Mouse (Mus musculus): ENCODE measurements around the gene B3galt4. TPM values are rescaled to one million over a fixed set of nuclear protein-coding genes. Genes with fewer than 3 reads are reported as not detected.

Gene B3galt4
- polyA plus RNA-seq, 1 experiment = 14.2 TPM

DNA sequence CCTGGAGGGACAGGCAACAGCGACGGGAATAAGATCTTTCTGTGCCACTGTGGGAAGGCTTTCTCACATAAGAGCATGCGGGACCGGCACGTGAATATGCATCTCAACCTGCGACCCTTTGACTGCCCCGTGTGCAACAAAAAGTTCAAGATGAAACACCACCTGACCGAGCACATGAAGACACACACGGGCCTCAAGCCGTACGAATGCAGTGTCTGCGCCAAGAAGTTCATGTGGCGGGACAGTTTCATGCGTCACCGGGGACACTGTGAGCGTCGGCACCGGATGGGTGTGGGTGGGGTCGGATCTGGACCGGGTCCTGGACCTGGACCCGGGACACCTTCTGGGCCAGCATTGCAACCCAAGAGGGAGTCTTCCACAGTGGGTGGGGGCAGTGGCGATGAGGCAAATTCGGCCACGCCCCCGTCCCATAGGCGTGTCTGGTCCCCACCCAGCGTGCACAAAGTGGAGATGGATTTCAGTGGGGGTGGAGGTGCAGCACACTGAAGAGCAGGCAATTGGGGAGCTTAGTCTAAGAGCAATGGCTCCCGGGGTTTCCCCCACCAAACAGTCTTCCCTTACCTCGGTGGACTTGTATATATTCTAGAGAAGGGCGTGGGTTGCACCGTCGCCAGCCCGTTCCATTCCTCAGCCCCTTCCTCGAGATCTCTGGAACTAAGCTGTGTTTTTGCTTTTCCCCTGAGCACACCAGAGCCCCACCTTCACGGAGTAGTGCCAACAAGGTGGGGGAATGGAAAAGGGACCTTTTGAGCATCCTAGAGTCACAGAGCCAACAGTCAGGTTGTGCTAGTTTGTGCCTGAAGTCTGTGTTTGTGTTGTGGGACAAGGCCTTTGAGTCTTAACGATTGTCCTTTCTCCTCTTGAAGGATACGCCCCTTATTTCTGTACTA, 32.7 kb downstream of the B3galt4 start:
- no peak for TF ChIP-seq GATA1 (IDR thresholded peaks at IDR 0.05; ENCODE audit: low read length)

DNA sequence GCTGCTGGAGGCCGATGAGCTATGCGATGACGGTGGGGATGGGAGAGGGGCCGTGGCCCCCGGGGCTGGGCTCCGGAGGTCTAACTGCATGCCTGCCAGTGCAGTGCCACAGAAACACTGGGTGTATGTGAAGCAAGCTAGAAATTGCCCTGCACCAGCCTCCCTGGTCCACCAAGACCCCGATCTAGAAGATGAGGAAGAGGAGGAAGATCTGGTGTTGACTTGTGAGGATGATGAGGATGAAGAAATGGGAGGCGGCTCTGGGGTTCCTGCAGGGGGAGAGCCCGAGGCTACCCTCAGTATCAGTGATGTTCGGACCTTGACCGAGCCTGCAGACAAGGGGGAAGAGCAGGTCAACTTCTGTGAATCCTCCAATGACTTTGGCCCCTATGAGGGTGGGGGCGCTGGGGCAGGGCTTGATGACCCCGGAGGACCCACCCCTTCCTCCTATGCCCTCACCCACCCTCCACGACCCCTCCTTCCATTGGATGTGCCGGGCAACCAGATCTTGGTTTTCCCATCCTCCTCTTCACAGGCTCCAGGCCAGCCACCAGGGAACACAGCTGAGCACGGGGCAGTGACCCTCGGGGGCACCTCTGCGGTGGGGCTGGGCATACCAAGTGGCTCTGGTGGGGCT, 33.5 kb downstream of the B3galt4 start:
- no peak for TF ChIP-seq GATA1 (IDR thresholded peaks at IDR 0.05; ENCODE audit: low read length)

DNA sequence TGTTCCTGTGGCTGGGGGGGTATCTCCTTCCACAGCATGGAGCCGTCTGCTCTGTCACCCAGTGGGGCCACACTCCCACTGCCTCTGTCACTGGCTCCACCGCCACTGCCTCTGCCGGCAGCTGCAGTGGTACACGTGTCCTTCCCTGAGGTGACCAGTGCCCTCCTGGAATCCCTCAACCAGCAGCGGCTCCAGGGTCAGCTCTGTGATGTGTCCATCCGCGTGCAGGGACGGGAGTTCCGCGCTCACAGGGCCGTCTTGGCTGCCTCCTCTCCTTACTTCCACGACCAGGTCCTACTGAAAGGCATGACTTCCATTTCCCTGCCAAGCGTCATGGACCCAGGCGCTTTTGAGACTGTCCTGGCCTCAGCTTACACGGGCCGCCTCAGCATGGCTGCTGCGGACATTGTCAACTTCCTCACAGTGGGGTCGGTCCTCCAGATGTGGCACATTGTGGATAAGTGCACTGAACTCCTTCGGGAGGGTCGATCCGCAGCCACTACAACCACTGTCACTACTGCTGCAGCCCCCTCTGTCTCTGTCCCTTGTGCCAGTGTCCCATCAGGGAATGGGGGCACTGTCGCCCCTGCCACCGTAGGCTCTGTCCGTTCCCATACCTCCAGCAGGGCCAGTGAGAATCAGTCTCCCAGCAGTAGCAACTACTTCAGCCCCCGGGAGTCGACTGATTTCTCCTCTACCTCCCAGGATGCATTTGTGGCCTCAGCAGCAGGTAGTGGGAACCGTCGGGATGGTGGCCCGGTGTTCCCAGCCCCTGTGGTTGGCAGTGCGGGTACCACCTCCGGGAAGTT, 34.2 kb downstream of the B3galt4 start:
- TF ChIP-seq GATA1 (IDR thresholded peaks at IDR 0.05; ENCODE audit: low read length) = no peak

DNA sequence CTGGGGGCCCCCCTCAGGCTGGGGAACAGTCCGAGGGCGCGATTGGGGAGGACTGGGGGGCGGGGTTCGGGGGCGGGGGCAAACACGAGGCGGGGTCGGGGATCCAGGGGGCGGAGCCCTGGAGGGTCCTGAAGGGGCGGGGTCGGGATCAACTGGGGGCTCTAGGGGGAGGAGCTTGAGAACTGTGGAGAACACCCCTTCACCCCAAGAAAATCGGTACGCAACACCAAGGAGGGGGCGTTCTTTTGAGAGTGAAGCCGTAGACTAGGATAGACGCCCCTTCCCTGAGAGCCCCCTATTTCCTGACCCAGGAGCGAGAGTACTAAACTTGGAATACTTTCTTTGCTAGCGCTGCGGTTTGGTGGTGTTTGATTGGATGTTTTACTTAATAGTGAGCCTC, 35.0 kb downstream of the B3galt4 start:
- no peak for TF ChIP-seq GATA1 (IDR thresholded peaks at IDR 0.05; ENCODE audit: low read length)

DNA sequence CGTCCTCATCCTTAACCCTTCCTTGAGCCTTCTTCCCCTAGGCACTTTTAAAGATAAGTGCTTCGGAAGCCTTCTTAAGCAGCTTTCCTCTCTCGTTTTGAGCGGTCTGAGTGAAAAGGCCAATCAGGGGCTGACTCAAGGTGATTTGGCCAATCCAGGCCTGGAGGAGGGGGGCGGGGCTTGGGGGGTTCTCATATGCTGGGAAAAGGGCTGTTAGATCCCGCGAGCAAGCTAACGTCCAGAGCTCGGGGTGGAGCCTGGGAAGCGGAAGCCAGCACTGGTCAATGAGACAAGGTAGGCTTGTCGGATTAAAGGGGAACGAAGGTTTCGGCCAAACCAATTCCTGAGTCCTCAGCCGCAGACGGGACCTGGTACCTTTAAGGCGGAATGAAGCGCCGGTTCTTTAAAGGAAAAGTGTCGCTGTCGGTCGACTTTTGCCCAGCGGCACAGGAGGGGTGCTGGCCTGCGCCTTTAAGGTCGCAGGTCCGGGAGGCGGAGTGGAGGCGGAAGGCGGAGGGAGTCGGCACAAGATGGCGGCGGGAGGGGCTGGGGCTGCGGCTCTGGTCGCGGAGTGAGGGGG, 35.5 kb downstream of the B3galt4 start, which contains the start of the genes Tapbp and Zbtb22:
Gene Tapbp, plus strand, starts transcription at position 229 of the 580 bp plus-strand sequence.
Gene Zbtb22, plus strand, starts transcription at position 234 of the 580 bp plus-strand sequence.
- no peak for TF ChIP-seq GATA1 (IDR thresholded peaks at IDR 0.05; ENCODE audit: low read length)

DNA sequence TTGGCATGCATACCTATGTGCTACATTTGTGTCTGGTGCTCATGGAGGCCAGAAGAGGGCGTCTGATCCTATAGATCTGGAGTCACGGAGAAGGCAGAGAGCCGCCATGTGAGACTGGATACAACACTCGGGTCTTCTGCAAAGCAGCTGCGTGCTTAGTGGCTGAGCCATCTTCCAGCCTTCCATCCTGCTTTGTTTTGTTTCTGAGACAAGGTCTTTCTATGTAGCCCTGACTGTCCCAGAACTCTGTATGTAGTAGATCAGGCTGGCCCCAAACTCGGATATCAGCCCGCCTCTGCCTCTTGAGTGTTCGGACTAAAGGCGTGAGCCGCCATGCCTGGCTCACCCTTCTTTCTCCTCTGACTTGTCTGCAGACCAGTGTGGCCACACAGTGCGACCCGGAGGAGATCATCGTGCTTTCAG, 36.3 kb downstream of the B3galt4 start:
- no peak for TF ChIP-seq GATA1 (IDR thresholded peaks at IDR 0.05; ENCODE audit: low read length)

DNA sequence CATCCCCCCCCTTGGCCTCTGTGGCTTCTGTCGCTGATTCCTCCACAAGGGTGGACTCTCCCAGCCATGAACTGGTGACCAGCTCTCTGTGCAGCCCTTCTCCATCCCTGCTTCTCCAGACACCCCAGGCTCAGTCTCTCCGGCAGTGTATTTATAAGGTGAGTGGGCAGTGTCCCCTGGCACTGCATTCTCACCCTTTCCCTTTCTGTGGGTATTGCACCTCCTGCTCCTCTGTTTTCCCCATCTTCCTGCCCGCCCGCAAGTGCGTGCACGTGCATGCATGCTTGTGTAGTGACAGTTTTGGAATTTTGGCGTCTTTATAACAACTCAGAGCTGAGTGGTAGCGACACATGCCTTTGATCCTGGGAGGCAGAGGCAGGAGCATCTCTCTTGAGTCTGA, 37.4 kb downstream of the B3galt4 start:
- TF ChIP-seq GATA1 (IDR thresholded peaks at IDR 0.05; ENCODE audit: low read length) = no peak

DNA sequence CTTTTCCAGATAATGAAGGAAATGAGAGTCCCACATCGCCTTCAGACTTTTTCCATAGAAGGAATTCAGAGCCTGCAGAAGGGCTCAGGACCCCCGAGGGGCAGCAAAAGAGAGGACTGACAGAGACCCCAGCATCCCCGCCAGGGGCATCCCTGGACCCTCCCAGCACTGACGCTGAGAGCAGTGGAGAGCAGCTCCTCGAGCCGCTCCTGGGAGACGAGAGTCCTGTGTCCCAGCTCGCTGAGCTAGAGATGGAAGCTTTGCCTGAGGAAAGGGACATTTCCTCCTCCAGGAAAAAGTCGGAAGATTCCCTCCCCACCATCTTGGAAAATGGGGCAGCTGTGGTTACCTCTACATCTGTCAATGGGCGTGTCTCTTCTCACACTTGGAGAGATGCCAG, 38.0 kb downstream of the B3galt4 start:
- no peak for TF ChIP-seq GATA1 (IDR thresholded peaks at IDR 0.05; ENCODE audit: low read length)

DNA sequence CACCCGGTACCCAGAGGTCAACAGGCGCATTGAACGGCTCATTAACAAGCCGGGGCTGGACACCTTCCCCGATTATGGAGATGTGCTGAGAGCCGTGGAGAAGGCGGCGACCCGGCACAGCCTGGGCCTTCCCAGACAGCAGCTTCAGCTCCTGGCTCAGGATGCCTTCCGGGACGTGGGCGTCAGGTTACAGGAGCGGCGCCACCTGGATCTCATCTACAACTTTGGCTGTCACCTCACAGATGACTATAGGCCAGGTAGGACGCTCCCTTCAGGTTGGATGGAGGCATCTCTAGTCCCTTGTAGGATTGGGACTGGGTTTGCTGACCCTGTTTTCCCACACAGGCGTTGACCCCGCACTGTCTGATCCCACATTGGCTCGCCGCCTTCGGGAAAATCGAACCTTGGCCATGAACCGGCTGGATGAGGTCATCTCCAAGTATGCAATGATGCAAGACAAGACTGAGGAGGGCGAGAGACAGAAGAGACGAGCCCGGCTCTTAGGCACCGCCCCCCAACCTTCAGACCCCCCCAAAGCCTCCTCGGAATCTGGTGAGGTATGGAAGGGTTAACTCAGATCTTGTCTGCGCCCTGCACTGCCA, 39.4 kb downstream of the B3galt4 start:
- no peak for TF ChIP-seq GATA1 (IDR thresholded peaks at IDR 0.05; ENCODE audit: low read length)

DNA sequence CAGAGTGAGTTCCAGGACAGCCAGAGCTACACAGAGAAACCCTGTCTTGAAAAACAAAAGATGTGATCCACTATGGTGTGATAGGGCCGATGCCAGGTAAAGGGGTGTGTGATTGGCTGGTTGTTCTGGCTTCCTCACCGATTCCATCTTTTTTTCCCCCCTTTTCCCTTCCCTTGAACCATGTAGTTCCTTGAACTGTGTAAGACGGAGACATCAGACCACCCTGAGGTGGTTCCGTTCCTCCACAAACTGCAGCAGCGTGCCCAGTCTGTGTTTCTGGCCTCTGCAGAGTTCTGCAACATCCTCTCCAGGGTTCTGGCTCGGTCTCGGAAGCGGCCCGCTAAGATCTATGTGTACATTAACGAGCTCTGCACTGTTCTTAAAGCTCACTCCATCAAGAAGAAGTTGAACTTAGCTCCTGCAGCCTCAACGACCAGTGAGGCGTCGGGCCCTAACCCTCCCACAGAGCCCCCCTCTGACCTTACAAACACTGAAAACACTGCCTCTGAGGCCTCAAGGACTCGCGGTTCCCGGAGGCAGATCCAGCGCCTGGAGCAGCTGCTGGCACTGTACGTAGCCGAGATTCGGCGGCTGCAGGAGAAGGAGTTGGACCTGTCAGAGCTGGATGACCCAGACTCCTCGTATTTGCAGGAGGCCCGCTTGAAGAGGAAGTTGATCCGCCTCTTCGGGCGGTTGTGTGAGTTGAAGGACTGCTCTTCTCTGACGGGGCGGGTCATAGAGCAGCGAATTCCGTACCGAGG, 40.1 kb downstream of the B3galt4 start:
- no peak for TF ChIP-seq GATA1 (IDR thresholded peaks at IDR 0.05; ENCODE audit: low read length)

DNA sequence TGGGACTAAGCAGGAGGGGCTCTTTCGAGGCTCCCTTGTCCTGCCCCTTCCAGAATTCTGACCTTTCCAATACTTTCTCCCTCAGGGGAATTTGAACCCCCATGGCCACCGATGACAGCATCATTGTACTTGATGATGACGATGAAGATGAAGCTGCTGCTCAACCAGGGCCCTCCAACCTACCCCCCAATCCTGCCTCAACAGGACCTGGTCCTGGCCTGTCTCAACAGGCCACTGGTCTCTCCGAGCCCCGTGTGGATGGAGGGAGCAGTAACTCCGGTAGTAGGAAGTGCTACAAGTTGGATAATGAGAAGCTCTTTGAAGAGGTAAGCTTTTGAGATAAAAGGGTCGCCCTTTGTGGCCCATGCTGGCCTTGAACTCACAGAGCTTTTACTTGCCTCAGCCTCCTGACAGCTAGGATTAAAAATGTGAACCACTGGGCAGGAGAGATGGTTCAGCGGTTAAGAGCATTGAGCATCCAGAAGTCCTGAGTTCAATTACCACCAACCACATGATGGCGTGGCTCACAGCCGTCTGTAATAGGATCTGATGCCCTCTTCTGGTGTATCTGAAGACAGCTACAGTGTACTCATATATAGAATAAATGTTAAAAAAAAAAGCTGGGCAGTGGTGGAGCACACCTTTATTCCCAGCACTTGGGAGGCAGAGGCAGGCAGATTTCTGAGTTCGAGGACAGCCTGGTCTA, 40.8 kb downstream of the B3galt4 start:
- TF ChIP-seq GATA1 (IDR thresholded peaks at IDR 0.05; ENCODE audit: low read length) = no peak

DNA sequence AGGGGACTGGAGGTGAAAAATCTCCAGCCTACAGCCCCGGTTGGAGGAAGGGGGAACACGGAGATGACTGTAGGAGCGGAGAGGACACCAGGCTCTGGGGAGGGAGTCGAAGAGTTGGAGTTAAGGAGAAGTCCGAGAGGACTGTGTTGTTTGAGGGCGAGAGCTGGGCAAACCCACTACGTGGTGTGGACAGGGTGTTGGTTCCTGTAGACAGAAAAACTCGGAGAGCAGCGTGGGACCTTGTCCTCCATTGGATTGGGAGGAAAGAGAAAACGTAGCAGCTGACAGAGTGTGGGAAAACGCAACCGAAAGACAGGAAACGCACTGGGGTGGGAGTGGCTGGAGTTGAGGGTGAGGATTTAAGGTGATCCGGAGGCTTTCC, 41.4 kb downstream of the B3galt4 start:
- no peak for TF ChIP-seq GATA1 (IDR thresholded peaks at IDR 0.05; ENCODE audit: low read length)

DNA sequence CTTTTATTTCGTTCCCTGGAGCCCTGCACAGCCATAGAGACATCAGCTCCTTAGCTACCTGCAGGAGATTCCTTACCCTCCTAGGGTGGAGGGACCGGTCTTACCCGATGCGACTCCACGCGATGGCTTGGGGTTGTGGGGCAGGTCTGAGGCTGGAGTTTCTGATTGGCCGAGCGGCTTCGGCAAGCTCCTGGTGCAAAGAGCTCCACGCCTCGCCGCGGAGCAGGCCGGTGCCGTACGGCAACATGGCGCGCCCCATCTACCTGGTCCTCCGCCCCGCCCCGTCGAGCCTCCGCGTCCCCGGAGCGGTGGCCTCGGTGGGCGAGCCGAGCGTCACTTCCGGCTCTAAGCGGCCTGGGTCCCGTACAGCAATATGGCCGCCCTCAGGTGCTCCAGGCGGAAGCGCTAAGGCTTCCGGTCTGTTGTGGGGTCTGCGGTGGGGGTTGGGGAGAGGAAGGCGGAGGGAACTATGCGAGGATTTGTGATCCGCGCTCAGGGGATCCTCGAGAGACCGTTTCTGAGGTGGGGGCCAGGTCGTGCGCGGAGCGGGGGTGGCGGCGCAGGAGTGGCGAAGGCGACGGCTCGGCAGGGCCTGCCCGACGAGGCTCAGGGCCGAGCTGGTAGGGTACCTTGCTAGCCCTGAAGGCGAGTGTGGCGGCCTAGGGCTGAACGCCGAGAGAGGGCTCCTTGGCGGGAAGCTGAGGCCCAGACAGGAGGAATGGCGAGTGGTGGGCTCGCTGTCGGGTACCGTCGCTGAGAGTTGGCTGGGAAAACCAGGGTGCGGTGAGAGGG, 42.0 kb downstream of the B3galt4 start, which contains the start of gene Daxx:
Gene Daxx, plus strand, starts transcription at position 338 of the 792 bp plus-strand sequence.
- no peak for TF ChIP-seq GATA1 (IDR thresholded peaks at IDR 0.05; ENCODE audit: low read length)
